Mouse (Mus musculus) embryonic facial prominence, embryonic 14.5 days (tissue): ENCODE measurements around the gene Tgm6. TPM values are rescaled to one million over a fixed set of nuclear protein-coding genes. Genes with fewer than 3 reads are reported as not detected.

Source experiments
- ATAC-seq: fragments of 200-750 bp; cut with Nextera tagmentation; 2 replicates; pipeline ENCODE4 v1.8.0; 2017; ENCODE audit warnings: low read depth, moderate number of reproducible peaks, moderate TSS enrichment
- DNase-seq: peaks from one replicate; pipeline ENCODE4 v3.0.0-alpha.2; 2015; ENCODE audit warnings: low spot score
- H3K27ac ChIP-seq: fragments of 300-500 bp; sonication (generic); replicated peaks from 2 replicates; pipeline ENCODE4 v1.5.1; 2014; ENCODE audit warnings: low read depth, mild to moderate bottlenecking, low read length, moderate library complexity
- H3K27me3 ChIP-seq: fragments of 300-500 bp; sonication (generic); replicated peaks from 2 replicates; pipeline ENCODE4 v1.6.1; 2014; ENCODE audit warnings: low read length; ENCODE audit not compliant: control insufficient read depth, insufficient read depth
- H3K36me3 ChIP-seq: fragments of 300-500 bp; sonication (generic); 2 replicates; pipeline ENCODE4 v1.6.1; 2014; ENCODE audit warnings: low read length, mixed read lengths; ENCODE audit not compliant: control insufficient read depth, insufficient read depth
- H3K4me1 ChIP-seq: fragments of 300-500 bp; sonication (generic); 2 replicates; pipeline ENCODE4 v1.6.1; 2014; ENCODE audit warnings: antibody characterized with exemption, low read length; ENCODE audit not compliant: control insufficient read depth, insufficient read depth
- H3K4me2 ChIP-seq: fragments of 300-500 bp; sonication (generic); 2 replicates; pipeline ENCODE4 v1.6.1; 2014; ENCODE audit warnings: low read depth, mild to moderate bottlenecking, low read length, moderate library complexity, mixed read lengths
- H3K4me3 ChIP-seq: fragments of 300-500 bp; sonication (generic); 2 replicates; pipeline ENCODE4 v1.5.1; 2014; ENCODE audit warnings: low read depth, mild to moderate bottlenecking, low read length
- H3K9ac ChIP-seq: fragments of 300-500 bp; sonication (generic); 2 replicates; pipeline ENCODE4 v1.6.1; 2014; ENCODE audit warnings: low read depth, mild to moderate bottlenecking, low read length, moderate library complexity, mixed read lengths
- H3K9me3 ChIP-seq: fragments of 300-500 bp; sonication (generic); 2 replicates; pipeline ENCODE4 v1.6.1; 2016; ENCODE audit warnings: low read length; ENCODE audit not compliant: control insufficient read depth
- WGBS: fragments of 180-500 bp; shearing (Covaris S2); extraction: QIAGEN DNeasy Blood & Tissue Kit; methylation state at CpG from one replicate; pipeline ENCODE4 v1.1.7; 2014; 5-methylcytosine and 5-hydroxymethylcytosine counted together
- polyA plus RNA-seq: library from polyadenylated mRNA; unstranded; fragments of >200 nt; fragmentation: Nextera tagmentation; extraction: Ambion mirVana; gene quantifications from 2 replicates; pipeline ENCODE4 v1.2.1, GENCODE M21; 2014

Gene Tgm6
- polyA plus RNA-seq, 1 experiment from 2014 or later, result not detected

DNA sequence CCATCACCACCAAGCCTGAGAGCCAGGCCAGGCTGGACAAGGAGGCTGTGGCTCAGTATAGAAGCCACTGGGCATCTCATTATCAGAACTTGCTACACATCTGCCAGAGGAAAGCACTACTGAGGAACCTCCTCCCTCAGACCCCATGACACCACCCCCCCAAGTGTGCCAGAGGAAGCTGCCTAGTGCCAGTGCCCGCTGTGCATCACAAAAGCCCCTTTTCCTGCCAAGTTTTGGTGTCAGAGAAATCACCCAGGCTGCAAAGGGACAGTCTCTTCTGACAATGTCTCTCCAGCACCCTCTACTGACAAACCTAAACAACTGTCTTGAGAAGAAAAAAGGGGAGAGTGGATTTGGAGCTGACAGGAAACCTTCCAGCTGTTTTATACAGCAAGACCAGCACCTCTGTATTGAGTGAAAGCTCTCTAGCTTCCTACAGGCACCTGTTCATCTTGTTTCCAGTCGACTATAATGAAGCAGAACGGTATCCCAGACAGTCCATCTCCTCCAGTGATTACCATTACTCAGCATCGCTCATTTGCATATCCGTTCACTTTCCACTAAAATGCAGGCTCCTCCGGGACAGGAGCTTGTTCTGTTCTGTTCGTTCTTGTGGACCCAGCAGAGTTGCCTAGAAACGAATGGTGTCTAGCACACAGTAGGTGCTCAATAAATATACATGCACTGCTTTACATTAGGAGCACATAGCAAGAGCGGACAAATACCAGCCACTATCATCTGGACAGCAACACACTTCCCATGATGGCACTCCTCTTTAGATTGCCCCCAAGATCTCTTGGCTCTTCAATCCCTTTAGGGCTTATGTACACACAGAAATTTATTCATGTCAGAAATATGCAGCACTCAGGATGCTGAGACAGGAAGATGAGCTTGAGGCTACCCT, 54.3 kb downstream of the Tgm6 start:
- Histone ChIP-seq H3K4me1 (no peaks in the 10 kb centered on the region), H3K4me2 (no peak overlapping the region), H3K36me3 (peaks cover 48% of the 10 kb centered on the region), H3K9ac (no peak overlapping the region), H3K9me3 (no peaks in the 10 kb centered on the region), H3K4me3 (no peak overlapping the region), H3K27me3 (no peaks in the 10 kb centered on the region), H3K27ac (no peak overlapping the region)
- ATAC-seq (peak; percentile 50), DNase-seq (peak; percentile 56)
- 68% methylated on average over 9 of the region's 9 CpGs for WGBS

GRCm38 (mm10) chr2:130167861-130168260, 55.6 kb downstream of the Tgm6 start:
- no peak overlapping the region for H3K27ac ChIP-seq
- no peak overlapping the region for H3K9ac ChIP-seq
- no peaks in the 10 kb centered on the region for H3K27me3 ChIP-seq
- no peaks in the 10 kb centered on the region for H3K9me3 ChIP-seq
- ATAC-seq (no peak), DNase-seq (peak; percentile 81)
- H3K4me3 ChIP-seq, result no peak overlapping the region
- H3K36me3 ChIP-seq, result peaks cover 61% of the 10 kb centered on the region
- H3K4me2 ChIP-seq, result no peak overlapping the region
- H3K4me1 ChIP-seq, result no peaks in the 10 kb centered on the region
- WGBS, result 49% methylated on average over 3 of the region's 3 CpGs

DNA sequence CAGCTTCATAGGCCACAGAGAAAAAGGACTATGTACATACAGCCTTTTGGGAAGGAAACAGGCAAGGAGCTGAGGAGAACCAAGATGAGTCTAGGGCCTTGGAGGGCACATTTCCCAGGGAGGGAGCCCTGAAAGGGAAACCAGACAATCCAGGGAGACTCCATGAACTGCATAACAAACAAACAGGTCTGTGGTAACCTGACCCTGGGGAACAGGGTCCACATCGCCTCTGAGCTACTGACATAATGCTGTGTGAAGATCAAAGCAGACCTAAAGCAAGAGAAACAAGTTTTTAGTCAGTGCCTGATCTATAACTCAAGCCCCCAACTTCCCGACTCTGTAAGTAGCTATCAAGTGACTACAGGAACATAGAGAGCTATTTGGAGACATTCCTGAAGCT, 59.5 kb downstream of the Tgm6 start:
- H3K27me3 ChIP-seq, result no peaks in the 10 kb centered on the region
- ATAC-seq (no peak; the same call in 1 of the 2 replicates), DNase-seq (no peak)
- no peak overlapping the region for H3K4me3 ChIP-seq
- no peak overlapping the region for H3K27ac ChIP-seq
- 63% methylated on average over 2 of the region's 2 CpGs for WGBS
- no peak overlapping the region for H3K9ac ChIP-seq
- no peak overlapping the region for H3K4me2 ChIP-seq
- no peaks in the 10 kb centered on the region for H3K9me3 ChIP-seq
- peaks cover 91% of the 10 kb centered on the region for H3K36me3 ChIP-seq
- H3K4me1 ChIP-seq, result no peaks in the 10 kb centered on the region

GRCm38 (mm10) chr2:130176820-130177219, 64.6 kb downstream of the Tgm6 start:
- H3K4me2 ChIP-seq, result peak overlapping the region; percentile 81
- no peaks in the 10 kb centered on the region for H3K27me3 ChIP-seq
- H3K4me1 ChIP-seq, result peaks cover 11% of the 10 kb centered on the region
- 0 out of 2 replicates have a peak overlapping the region, but pooled peaks have one; percentile 100 for H3K9ac ChIP-seq
- DNase-seq, result no peak
- H3K36me3 ChIP-seq, result peaks cover 48% of the 10 kb centered on the region
- ATAC-seq, result no peak
- 62% methylated on average over 8 of the region's 8 CpGs for WGBS
- no peak overlapping the region for H3K27ac ChIP-seq
- H3K9me3 ChIP-seq, result no peaks in the 10 kb centered on the region
- peak overlapping the region; percentile 96; the same call in 1 of the 2 replicates for H3K4me3 ChIP-seq

DNA sequence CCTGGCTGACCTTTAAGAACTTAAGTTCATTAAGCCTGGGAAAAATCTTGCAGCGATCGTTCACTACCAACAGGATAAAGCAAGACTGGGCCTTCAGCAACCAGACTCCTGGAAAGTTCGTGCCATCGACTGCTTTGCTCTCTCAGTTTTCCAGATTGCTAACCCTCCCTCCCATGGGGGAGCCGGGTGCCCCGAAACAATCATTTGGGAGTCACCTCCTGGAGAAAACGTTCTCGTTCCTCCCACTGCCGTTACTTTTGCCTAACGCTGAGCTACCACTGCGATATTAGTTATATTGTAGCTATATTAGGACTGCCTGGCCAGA, 66.1 kb downstream of the Tgm6 start:
- Histone ChIP-seq H3K4me1 (peaks cover 11% of the 10 kb centered on the region), H3K27me3 (no peaks in the 10 kb centered on the region), H3K9me3 (no peaks in the 10 kb centered on the region), H3K27ac (peak overlapping the region; percentile 98), H3K36me3 (peaks cover 33% of the 10 kb centered on the region), H3K9ac (peak overlapping the region; percentile 100), H3K4me2 (peak overlapping the region; percentile 81), H3K4me3 (peak overlapping the region; percentile 96)
- WGBS, result under 1% methylated on average over 11 of the region's 11 CpGs
- peak; percentile 0; the same call in 1 of the 2 replicates for ATAC-seq
- peak; percentile 27 for DNase-seq

GRCm38 (mm10) chr2:130178706-130179506, 66.7 kb downstream of the Tgm6 start, which contains the start of gene Snrpb:
Gene Snrpb (minus strand): TSS chr2:130179403.
- DNase-seq, result peak; percentile 97

GRCm38 (mm10) chr2:130179507-130180019, 67.3 kb downstream of the Tgm6 start:
- ATAC-seq (peak; percentile 75), DNase-seq (no peak)
- 3% methylated on average over 15 of the region's 15 CpGs for WGBS
- H3K9ac ChIP-seq, result peak overlapping the region; percentile 100
- peak overlapping the region; percentile 96 for H3K4me3 ChIP-seq
- H3K27me3 ChIP-seq, result no peaks in the 10 kb centered on the region
- H3K27ac ChIP-seq, result peak overlapping the region; percentile 98
- peak overlapping the region; percentile 76 for H3K4me2 ChIP-seq
- peaks cover 21% of the 10 kb centered on the region for H3K36me3 ChIP-seq
- peaks cover 11% of the 10 kb centered on the region for H3K4me1 ChIP-seq
- H3K9me3 ChIP-seq, result no peaks in the 10 kb centered on the region

More at GRCm38 (mm10) chr2:130178706-130179506, 66.7 kb downstream of the Tgm6 start, which contains the start of gene Snrpb:
- Histone ChIP-seq H3K4me3 (peak within 1 kb of the TSS; percentile 96), H3K9me3 (no peaks in the 10 kb centered on the region), H3K27me3 (no peaks in the 10 kb centered on the region), H3K4me1 (peaks cover 11% of the 10 kb centered on the region), H3K9ac (peak within 1 kb of the TSS; percentile 100), H3K4me2 (peak within 1 kb of the TSS; percentile 81), H3K36me3 (peaks cover 27% of the 10 kb centered on the region), H3K27ac (peak within 1 kb of the TSS; percentile 98)
- peak; percentile 93 for ATAC-seq
- under 1% methylated on average over 51 of the region's 81 CpGs for WGBS

- Histone ChIP-seq H3K4me1 (no peaks in the 10 kb centered on the region), H3K36me3 (no peaks in the 10 kb centered on the region), H3K9me3 (peaks cover 10% of the 10 kb centered on the region; the same call in 1 of the 2 replicates), H3K4me2 (no peak overlapping the region), H3K27ac (no peak overlapping the region), H3K9ac (no peak overlapping the region), H3K27me3 (no peaks in the 10 kb centered on the region), H3K4me3 (no peak overlapping the region)
- ATAC-seq (no peak), DNase-seq (no peak)
- 84% methylated on average over 12 of the region's 12 CpGs for WGBS
Observed at GRCm38 (mm10) chr2:130188391-130188790, 76.2 kb downstream of the Tgm6 start.
